Mouse (Mus musculus): Measurements from ENCODE around the gene Vmn1r176.
"Not testable (repeated sequence)": the region's sequence is repeated elsewhere in the genome, so short reads cannot be mapped to it uniquely, and the experiment has no call there.

Gene Vmn1r176

GRCm38 (mm10) chr7:23837272-23837671 is at the start of gene Vmn1r176:
Vmn1r176 (minus strand) TSS chr7:23837372.
- DNase-seq (ENCODE audit: low spot score): not testable (repeated sequence)

- DNase-seq (ENCODE audit: low spot score): not testable (repeated sequence)
Measured at GRCm38 (mm10) chr7:23876918-23877317, 39.7 kb upstream of the Vmn1r176 start.

GRCm38 (mm10) chr7:23866349-23866748 is 29.2 kb upstream of the Vmn1r176 start, which contains the start of gene Vmn1r177:
Vmn1r177 (minus strand) TSS chr7:23866449.
- DNase-seq (ENCODE audit: low spot score): not testable (repeated sequence)

GRCm38 (mm10) chr7:23810543-23810942 is 26.6 kb downstream of the Vmn1r176 start, which contains the start of gene Vmn1r175:
Vmn1r175 (minus strand) TSS chr7:23810643.
- not testable (repeated sequence) for DNase-seq (ENCODE audit: low spot score)

GRCm38 (mm10) chr7:23784526-23784925 is 52.6 kb downstream of the Vmn1r176 start:
- no peak for DNase-seq (ENCODE audit: low spot score)

Measured in adipocyte (in vitro differentiated cells).